Mouse (Mus musculus): ENCODE measurements around the gene Irgc1.

- TF ChIP-seq CTCF (IDR thresholded peaks at IDR 0.05; ENCODE audit: borderline replicate concordance, insufficient read depth, low read length) (no peak), POLR2A (IDR thresholded peaks at IDR 0.05; ENCODE audit: low read depth, low read length) (no peak)
Measured at GRCm38 (mm10) chr7:24421648-24422047, 30.4 kb downstream of the Irgc1 start.

Data from embryonic fibroblast, embryonic 13.5 days (primary cell).